19 mouse cellular contexts compared by ENCODE assay signal in the genomic region with DNA sequence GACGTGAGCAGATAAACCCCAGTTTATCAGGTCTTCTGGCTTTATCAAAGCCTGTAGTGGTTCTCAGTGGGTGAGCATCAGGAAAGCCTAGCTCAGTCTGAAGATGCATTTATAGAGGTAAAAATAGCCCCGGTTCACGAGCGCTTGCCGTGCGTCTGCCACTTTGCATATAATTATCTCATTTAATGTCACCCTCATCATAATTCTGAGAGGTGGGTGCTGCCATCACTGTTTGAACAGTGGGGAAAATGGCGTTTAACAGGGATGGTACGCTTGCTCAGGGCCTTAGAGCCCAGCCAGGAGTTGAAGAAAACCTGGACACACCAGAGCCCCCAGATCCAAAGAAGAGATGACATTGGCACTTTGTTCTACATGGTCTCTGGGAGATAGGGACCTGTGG. TPM values are rescaled to one million over a fixed set of nuclear protein-coding genes. Genes with fewer than 3 reads are reported as not detected.
DNase-seq lines count a peak whose midpoint lies in the region; ATAC-seq and TF ChIP-seq lines count a peak whose summit lies in the region.
"Had no signal": no experiment of that assay in that cellular context is flagged by ENCODE, and none has a peak within 500 bp of the region (broad histone marks: within the 10 kb centered on the region; RNA-seq: fewer than 3 reads in every experiment).

No protein-coding gene starts in this region.

- ATAC-seq in forebrain, postnatal 0 days, result peak; percentile 67; the same call in 1 of the 2 replicates
- no peak for ATAC-seq in forebrain, embryonic 15.5 days (replicated peaks)
- ATAC-seq in kidney, embryonic 15.5 days (replicated peaks; ENCODE audit: low FRiP score), result no peak
- ATAC-seq: forebrain, embryonic 16.5 days had no signal

- H3K27me3 ChIP-seq in forebrain, postnatal 0 days (ENCODE audit: insufficient read depth, low read length), result no peaks in the 10 kb centered on the region
- H3K27me3 ChIP-seq in forebrain, embryonic 15.5 days, result no peaks in the 10 kb centered on the region
- no peaks in the 10 kb centered on the region for H3K27me3 ChIP-seq in kidney, embryonic 15.5 days
- H3K27me3 ChIP-seq: embryonic facial prominence, embryonic 12.5 days; forebrain, embryonic 12.5 days had no signal

- no peak for TF ChIP-seq POLR2A in brain, embryonic 14.5 days (IDR thresholded peaks at IDR 0.05; ENCODE audit: borderline replicate concordance, extremely low read depth, insufficient read depth, insufficient read length, poor library complexity, severe bottlenecking)

- 61% methylated on average over 8 of the region's 8 CpGs for WGBS in forebrain, postnatal 0 days
- 74% methylated on average over 8 of the region's 8 CpGs for WGBS in forebrain, embryonic 15.5 days
- WGBS in kidney, embryonic 15.5 days, result 90% methylated on average over 8 of the region's 8 CpGs

- no peak for TF ChIP-seq CTCF in forebrain, postnatal 0 days (IDR thresholded peaks at IDR 0.05; ENCODE audit: low read depth)
- no peak for TF ChIP-seq CTCF in brain, embryonic 14.5 days (IDR thresholded peaks at IDR 0.05; ENCODE audit: borderline replicate concordance, extremely low read depth, insufficient read depth, insufficient read length)

- no peaks in the 10 kb centered on the region for H3K36me3 ChIP-seq in forebrain, postnatal 0 days (ENCODE audit: insufficient read depth)
- no peaks in the 10 kb centered on the region for H3K36me3 ChIP-seq in forebrain, embryonic 15.5 days
- H3K36me3 ChIP-seq in kidney, embryonic 15.5 days, result no peaks in the 10 kb centered on the region
- H3K36me3 ChIP-seq: embryonic facial prominence, embryonic 10.5 days; embryonic facial prominence, embryonic 12.5 days; forebrain, embryonic 12.5 days had no signal

- H3K27ac ChIP-seq in forebrain, postnatal 0 days (ENCODE audit: low read depth, low read length), result no peak overlapping the region
- no peak overlapping the region for H3K27ac ChIP-seq in forebrain, embryonic 15.5 days (replicated peaks)
- peak overlapping the region; percentile 36; the same call in 1 of the 2 replicates for H3K27ac ChIP-seq in brown adipose tissue, adult 24 weeks (replicated peaks; ENCODE audit: low read depth, low read length)
- no peak overlapping the region for H3K27ac ChIP-seq in kidney, embryonic 15.5 days
- H3K27ac ChIP-seq: embryonic facial prominence, embryonic 10.5 days; embryonic facial prominence, embryonic 12.5 days; forebrain, embryonic 12.5 days had no signal

- no peaks in the 10 kb centered on the region for H3K4me1 ChIP-seq in forebrain, postnatal 0 days (ENCODE audit: insufficient read depth)
- H3K4me1 ChIP-seq in forebrain, embryonic 15.5 days, result no peaks in the 10 kb centered on the region
- peaks cover 26% of the 10 kb centered on the region for H3K4me1 ChIP-seq in brown adipose tissue, adult 24 weeks (ENCODE audit: control insufficient read depth, insufficient read depth, insufficient read length, low read length)
- H3K4me1 ChIP-seq in kidney, embryonic 15.5 days, result no peaks in the 10 kb centered on the region
- H3K4me1 ChIP-seq: embryonic facial prominence, embryonic 12.5 days; forebrain, embryonic 12.5 days had no signal

- no peak overlapping the region for H3K4me3 ChIP-seq in forebrain, postnatal 0 days (ENCODE audit: low read depth, low read length)
- H3K4me3 ChIP-seq in forebrain, embryonic 15.5 days, result no peak overlapping the region
- no peak overlapping the region for H3K4me3 ChIP-seq in brown adipose tissue, adult 24 weeks (ENCODE audit: insufficient read depth, low read depth, low read length)
- no peak overlapping the region for H3K4me3 ChIP-seq in kidney, embryonic 15.5 days (replicated peaks)
- H3K4me3 ChIP-seq: embryonic facial prominence, embryonic 10.5 days; embryonic facial prominence, embryonic 12.5 days; forebrain, embryonic 12.5 days had no signal

- H3K4me2 ChIP-seq in forebrain, postnatal 0 days (ENCODE audit: low read depth), result no peak overlapping the region
- no peak overlapping the region for H3K4me2 ChIP-seq in forebrain, embryonic 15.5 days (replicated peaks)
- H3K4me2 ChIP-seq in kidney, embryonic 15.5 days, result no peak overlapping the region
- H3K4me2 ChIP-seq: embryonic facial prominence, embryonic 12.5 days; forebrain, embryonic 12.5 days had no signal

- DNase-seq in forebrain, postnatal 0 days, result peak; percentile 35
- DNase-seq in brain, embryonic 14.5 days (ENCODE audit: low read depth), result peak; percentile 29
- DNase-seq: adrenal gland, adult 2 months; adrenal gland, postnatal 10 days; adrenal gland, postnatal 25 days; cerebellum, adult 11 months; cerebellum, adult 2 months; cerebellum, adult 9-10 months; cerebellum, postnatal 10 days; cerebellum, postnatal 25 days had no signal

- no peak overlapping the region for H3K9ac ChIP-seq in forebrain, postnatal 0 days
- H3K9ac ChIP-seq in forebrain, embryonic 15.5 days (replicated peaks), result no peak overlapping the region
- H3K9ac ChIP-seq in kidney, embryonic 15.5 days, result no peak overlapping the region
- H3K9ac ChIP-seq: embryonic facial prominence, embryonic 12.5 days; forebrain, embryonic 12.5 days had no signal

- no peaks in the 10 kb centered on the region for H3K9me3 ChIP-seq in forebrain, postnatal 0 days (ENCODE audit: low read length)
- no peaks in the 10 kb centered on the region for H3K9me3 ChIP-seq in forebrain, embryonic 15.5 days
- H3K9me3 ChIP-seq in kidney, embryonic 15.5 days (replicated peaks), result no peaks in the 10 kb centered on the region
- H3K9me3 ChIP-seq: embryonic facial prominence, embryonic 10.5 days; embryonic facial prominence, embryonic 12.5 days; forebrain, embryonic 12.5 days had no signal

RNA-seq across cellular contexts. Expression of gene Hrh2, which starts 23.3 kb away (rescaled TPM):
- total RNA-seq in forebrain, postnatal 0 days (2014; rRNA removed), result 2.2 and 2.5 TPM in 2 replicates
- 0.80 and 1.3 TPM in 2 replicates for polyA plus RNA-seq in forebrain, postnatal 0 days (2015; fragmentation: Nextera tagmentation; extraction: Ambion mirVana)
- polyA plus RNA-seq in forebrain, embryonic 15.5 days (2015; fragmentation: Nextera tagmentation; extraction: Ambion mirVana), result 0.33 and 0.42 TPM in 2 replicates
- 0.96 and 1.0 TPM in 2 replicates for polyA plus RNA-seq in brain, embryonic 14.5 days (2012; rRNA removed)
- 0.63 and 0.87 TPM in 2 replicates for polyA plus RNA-seq in brown adipose tissue, adult 24 weeks (2012; ENCODE audit: insufficient read depth, insufficient read length, missing spikeins)
- polyA plus RNA-seq in kidney, embryonic 15.5 days (2015; fragmentation: Nextera tagmentation; extraction: Ambion mirVana), result not detected in 2 replicates
- total RNA-seq: MEL had no signal
- polyA plus RNA-seq: C2C12; embryonic facial prominence, embryonic 10.5 days; forebrain, embryonic 12.5 days had no signal
